Mouse (Mus musculus) skeletal muscle tissue, postnatal 0 days (tissue): Measurements from ENCODE around the gene Plxdc2. TPM values are rescaled to one million over a fixed set of nuclear protein-coding genes. Genes with fewer than 3 reads are reported as not detected.

Source experiments
- polyA plus RNA-seq: library from polyadenylated mRNA; unstranded; fragments of >200 nt; fragmentation: Nextera tagmentation; extraction: Ambion mirVana; gene quantifications from 2 replicates; pipeline ENCODE4 v1.2.1, GENCODE M21; 2015

Plxdc2 gene
- polyA plus RNA-seq = 17.4 and 21.9 TPM in 2 replicates

GRCm38 (mm10) chr2:16356106-16356818 is at the start of gene Plxdc2:
TSS of gene Plxdc2 (plus strand) at chr2:16356304.

